Mouse (Mus musculus) limb, embryonic 11.5 days (tissue): ENCODE results near the gene Dact2. TPM values are rescaled to one million over a fixed set of nuclear protein-coding genes. Genes with fewer than 3 reads are reported as not detected.
A peak's percentile ranks its signal among the peaks of the same experiment; 100 is the strongest.

Source experiments
- ATAC-seq: fragments of 200-750 bp; cut with Nextera tagmentation; 2 replicates; pipeline ENCODE4 v1.8.0; 2017; ENCODE audit warnings: low read depth; ENCODE audit not compliant: insufficient number of reproducible peaks, low FRiP score, low TSS enrichment
- DNase-seq: peaks from one replicate; pipeline ENCODE4 v3.0.0-alpha.2; 2015; ENCODE audit warnings: low spot score
- H3K27ac ChIP-seq: fragments of 300-500 bp; sonication (generic); replicated peaks from 2 replicates; pipeline ENCODE4 v1.5.1; 2014; ENCODE audit warnings: low read depth, mild to moderate bottlenecking, low read length
- H3K27me3 ChIP-seq: fragments of 300-500 bp; sonication (generic); 2 replicates; pipeline ENCODE4 v1.6.1; 2014; ENCODE audit warnings: mild to moderate bottlenecking, low read length, mixed read lengths; ENCODE audit not compliant: control insufficient read depth, insufficient read depth
- H3K36me3 ChIP-seq: fragments of 300-500 bp; sonication (generic); 2 replicates; pipeline ENCODE4 v1.6.1; 2014; ENCODE audit warnings: mild to moderate bottlenecking, low read length, moderate library complexity, mixed read lengths; ENCODE audit not compliant: control insufficient read depth, insufficient read depth
- H3K4me1 ChIP-seq: fragments of 300-500 bp; sonication (generic); 2 replicates; pipeline ENCODE4 v1.6.1; 2014; ENCODE audit warnings: low read length, mixed read lengths; ENCODE audit not compliant: control insufficient read depth, insufficient read depth
- H3K4me2 ChIP-seq: fragments of 300-500 bp; sonication (generic); 2 replicates; pipeline ENCODE4 v1.6.1; 2014; ENCODE audit warnings: low read depth, mild to moderate bottlenecking, moderate library complexity; ENCODE audit not compliant: severe bottlenecking
- H3K4me3 ChIP-seq: fragments of 300-500 bp; sonication (generic); 2 replicates; pipeline ENCODE4 v1.5.1; 2014; ENCODE audit warnings: low read depth, low read length
- H3K9ac ChIP-seq: fragments of 300-500 bp; sonication (generic); 2 replicates; pipeline ENCODE4 v1.6.1; 2014; ENCODE audit warnings: mild to moderate bottlenecking, low read length
- H3K9me3 ChIP-seq: fragments of 300-500 bp; sonication (generic); 2 replicates; pipeline ENCODE4 v1.6.1; 2016; ENCODE audit warnings: low read length; ENCODE audit not compliant: control insufficient read depth
- WGBS: fragments of 180-500 bp; shearing (Covaris S2); extraction: QIAGEN DNeasy Blood & Tissue Kit; methylation state at CpG from one replicate; pipeline ENCODE4 v1.1.7; 2014; 5-methylcytosine and 5-hydroxymethylcytosine counted together
- polyA plus RNA-seq: library from polyadenylated mRNA; unstranded; fragments of >200 nt; fragmentation: Nextera tagmentation; extraction: Ambion mirVana; gene quantifications from 2 replicates; pipeline ENCODE4 v1.2.1, GENCODE M21; 2014

Dact2 gene
- polyA plus RNA-seq, 1 experiment from 2014 or later = 1.3 TPM

DNA sequence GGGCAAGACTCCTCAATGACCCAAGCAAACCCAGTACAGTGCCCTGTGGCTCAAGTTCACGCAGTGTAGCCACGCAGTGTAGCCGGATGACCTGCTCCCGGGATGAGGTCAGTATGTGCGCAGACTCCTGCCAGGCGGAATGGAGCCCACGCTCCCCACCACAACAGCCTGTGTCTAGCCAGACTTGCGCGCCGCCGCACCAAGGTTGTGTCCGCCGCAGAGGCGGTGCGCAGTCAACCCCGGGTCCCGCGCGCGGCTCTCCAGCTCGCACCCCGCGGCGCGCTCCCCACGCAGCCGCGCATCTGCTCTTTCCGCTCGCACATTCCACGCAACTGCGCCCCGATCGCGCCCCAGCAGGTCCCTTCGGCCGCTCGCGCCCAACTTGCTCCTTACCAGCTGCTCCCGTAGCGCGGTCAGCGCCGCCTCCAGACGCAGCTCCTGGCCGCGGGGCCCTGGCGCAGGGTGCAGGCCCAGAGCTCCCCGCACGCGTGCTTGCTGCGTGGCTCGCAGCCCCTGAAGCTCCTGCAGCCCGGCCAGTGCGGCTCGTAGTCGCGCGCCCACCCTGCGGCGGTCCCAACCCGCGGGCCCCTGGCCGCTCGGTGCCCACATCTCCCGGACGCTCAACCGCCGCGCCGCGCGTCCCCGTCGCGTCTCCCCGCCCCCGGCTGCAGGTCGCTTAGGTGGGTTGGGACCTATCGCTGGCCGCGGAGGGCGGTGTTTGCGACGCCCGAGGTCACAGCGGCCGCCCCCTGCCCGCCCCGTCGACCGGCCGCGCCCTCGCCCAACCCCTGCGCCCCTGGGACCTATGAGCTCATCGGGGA, 773 bp downstream of the Dact2 start:
- peak overlapping the region; percentile 65 for H3K4me3 ChIP-seq
- no peaks in the 10 kb centered on the region for H3K36me3 ChIP-seq
- H3K9me3 ChIP-seq = no peaks in the 10 kb centered on the region
- WGBS = under 1% methylated on average over 81 of the region's 97 CpGs
- H3K4me2 ChIP-seq = peak overlapping the region; percentile 94
- H3K27me3 ChIP-seq = peaks cover 34% of the 10 kb centered on the region
- H3K9ac ChIP-seq = peak overlapping the region; percentile 75
- DNase-seq = peak; percentile 68
- peaks cover 22% of the 10 kb centered on the region for H3K4me1 ChIP-seq
- ATAC-seq = peak; percentile 44
- H3K27ac ChIP-seq = no peak overlapping the region

- 2% methylated on average over 18 of the region's 18 CpGs for WGBS
- DNase-seq (no peak), ATAC-seq (no peak)
- Histone ChIP-seq H3K27me3 (peaks cover 34% of the 10 kb centered on the region), H3K27ac (no peak overlapping the region), H3K4me3 (peak overlapping the region; percentile 65), H3K4me1 (peaks cover 22% of the 10 kb centered on the region), H3K36me3 (no peaks in the 10 kb centered on the region), H3K4me2 (peak overlapping the region; percentile 94), H3K9me3 (no peaks in the 10 kb centered on the region), H3K9ac (peak overlapping the region; percentile 75; the same call in 1 of the 2 replicates)
Measured at GRCm38 (mm10) chr17:14202291-14203030, 1.6 kb downstream of the Dact2 start.

DNA sequence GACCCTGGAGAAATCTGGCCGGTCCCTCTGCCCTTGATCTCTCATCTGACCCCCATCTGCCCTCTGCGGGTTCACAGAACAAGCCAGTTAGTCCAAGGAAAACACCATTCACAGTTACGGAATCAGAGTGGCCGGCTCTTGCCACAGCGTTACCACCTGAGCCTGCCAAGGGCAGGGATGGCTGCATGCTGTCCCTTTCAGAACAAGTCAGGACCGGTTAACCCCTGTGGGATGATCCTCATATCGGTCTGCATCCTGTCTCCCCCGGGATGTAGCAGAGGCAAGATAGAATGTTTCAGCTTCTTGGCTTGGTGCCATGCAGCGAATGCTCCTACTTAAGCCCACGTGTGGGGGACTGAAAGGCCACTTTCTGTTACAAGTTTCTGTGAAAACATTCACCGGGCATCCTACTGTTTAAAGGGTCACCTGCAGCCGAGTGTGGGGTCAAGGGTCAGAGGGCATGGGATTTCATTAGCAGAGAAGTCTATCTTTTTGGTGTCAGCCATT, 2.8 kb downstream of the Dact2 start:
- ATAC-seq (no peak), DNase-seq (peak; percentile 40)
- Histone ChIP-seq H3K36me3 (no peaks in the 10 kb centered on the region; the same call in 1 of the 2 replicates), H3K4me2 (peak overlapping the region; percentile 94), H3K4me3 (no peak overlapping the region), H3K27me3 (peaks cover 29% of the 10 kb centered on the region), H3K9me3 (no peaks in the 10 kb centered on the region), H3K9ac (no peak overlapping the region), H3K4me1 (peaks cover 22% of the 10 kb centered on the region), H3K27ac (no peak overlapping the region)
- 10% methylated on average over 12 of the region's 12 CpGs for WGBS

GRCm38 (mm10) chr17:14200206-14200605, 3.9 kb downstream of the Dact2 start:
- DNase-seq (no peak), ATAC-seq (no peak)
- peaks cover 22% of the 10 kb centered on the region for H3K4me1 ChIP-seq
- H3K9me3 ChIP-seq = no peaks in the 10 kb centered on the region
- 86% methylated on average over 7 of the region's 7 CpGs for WGBS
- no peak overlapping the region for H3K9ac ChIP-seq
- H3K27me3 ChIP-seq = peaks cover 28% of the 10 kb centered on the region
- no peak overlapping the region for H3K27ac ChIP-seq
- no peak overlapping the region for H3K4me2 ChIP-seq
- H3K4me3 ChIP-seq = no peak overlapping the region
- H3K36me3 ChIP-seq = no peaks in the 10 kb centered on the region; the same call in 1 of the 2 replicates

DNA sequence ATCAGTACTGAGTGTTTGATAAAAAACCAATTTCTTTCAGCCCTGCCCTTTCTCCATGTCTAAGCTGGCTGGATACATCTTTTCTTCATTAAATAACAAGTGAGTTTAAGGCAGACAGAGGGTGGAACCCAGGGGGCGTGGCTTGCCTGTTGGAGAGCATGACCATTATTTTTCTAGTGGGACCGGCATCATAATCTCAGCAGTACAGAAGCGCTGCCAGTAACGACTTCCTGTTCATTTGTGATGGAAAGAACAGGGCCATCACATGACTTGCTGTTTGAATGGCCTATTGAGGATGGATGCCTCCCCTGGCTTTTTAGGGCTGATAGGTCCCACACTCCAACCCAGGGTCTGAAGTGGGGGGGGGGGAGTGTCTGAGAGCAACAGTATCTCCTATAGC, 4.5 kb downstream of the Dact2 start:
- H3K4me1 ChIP-seq = peaks cover 22% of the 10 kb centered on the region
- no peak overlapping the region for H3K4me2 ChIP-seq
- no peak for ATAC-seq
- no peaks in the 10 kb centered on the region; the same call in 1 of the 2 replicates for H3K36me3 ChIP-seq
- DNase-seq = peak; percentile 41
- H3K9ac ChIP-seq = no peak overlapping the region
- no peak overlapping the region for H3K4me3 ChIP-seq
- H3K9me3 ChIP-seq = no peaks in the 10 kb centered on the region
- peaks cover 23% of the 10 kb centered on the region for H3K27me3 ChIP-seq
- no peak overlapping the region for H3K27ac ChIP-seq
- whole genome bisulfite sequencing = 36% methylated on average over 4 of the region's 4 CpGs

- H3K4me3 ChIP-seq = no peak overlapping the region
- ATAC-seq (no peak), DNase-seq (no peak)
- no peaks in the 10 kb centered on the region; the same call in 1 of the 2 replicates for H3K36me3 ChIP-seq
- H3K27ac ChIP-seq = no peak overlapping the region
- H3K4me2 ChIP-seq = no peak overlapping the region
- no peaks in the 10 kb centered on the region for H3K27me3 ChIP-seq
- no peaks in the 10 kb centered on the region for H3K4me1 ChIP-seq
- WGBS = 45% methylated on average over 9 of the region's 9 CpGs
- H3K9ac ChIP-seq = no peak overlapping the region
- H3K9me3 ChIP-seq = no peaks in the 10 kb centered on the region
Measured at GRCm38 (mm10) chr17:14192924-14193323, 11.2 kb downstream of the Dact2 start.

DNA sequence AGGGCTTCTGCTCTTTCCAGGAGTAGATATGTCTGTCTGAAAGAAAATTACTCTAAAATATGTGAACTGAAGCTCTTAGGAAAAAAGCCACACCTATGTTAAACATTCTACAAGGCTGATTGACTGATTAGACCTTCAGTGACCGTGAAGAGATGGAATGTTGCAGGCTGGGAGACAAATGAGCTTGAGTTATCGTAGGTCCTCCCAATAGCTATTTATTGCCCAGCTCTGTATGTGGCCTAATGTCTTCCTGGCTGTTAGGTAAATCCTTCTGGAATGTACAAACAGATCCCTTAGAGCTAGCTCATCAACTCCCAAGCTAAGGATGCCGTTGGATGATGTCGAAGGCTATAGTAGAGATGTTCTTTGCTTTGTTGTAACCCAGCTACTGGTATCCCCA, 11.7 kb downstream of the Dact2 start:
- no peak overlapping the region for H3K9ac ChIP-seq
- H3K27me3 ChIP-seq = no peaks in the 10 kb centered on the region
- H3K36me3 ChIP-seq = no peaks in the 10 kb centered on the region; the same call in 1 of the 2 replicates
- H3K4me3 ChIP-seq = no peak overlapping the region
- H3K9me3 ChIP-seq = no peaks in the 10 kb centered on the region
- no peak overlapping the region for H3K27ac ChIP-seq
- WGBS = 51% methylated on average over 4 of the region's 4 CpGs
- ATAC-seq = no peak
- no peaks in the 10 kb centered on the region for H3K4me1 ChIP-seq
- no peak overlapping the region for H3K4me2 ChIP-seq
- DNase-seq = no peak

GRCm38 (mm10) chr17:14188455-14188854, 15.6 kb downstream of the Dact2 start:
- H3K27ac ChIP-seq = no peak overlapping the region

More at GRCm38 (mm10) chr17:14188455-14188854, 15.6 kb downstream of the Dact2 start:
- Histone ChIP-seq H3K4me1 (no peaks in the 10 kb centered on the region), H3K27me3 (no peaks in the 10 kb centered on the region), H3K36me3 (no peaks in the 10 kb centered on the region), H3K9ac (no peak overlapping the region), H3K9me3 (no peaks in the 10 kb centered on the region), H3K4me2 (no peak overlapping the region), H3K4me3 (no peak overlapping the region)
- ATAC-seq = no peak
- no peak for DNase-seq
